Comparison of ENCODE assay signal across 25 mouse cellular contexts in genomic region chr6:72275527-72275926, GRCm38 (mm10). TPM values are rescaled to one million over a fixed set of nuclear protein-coding genes. Genes with fewer than 3 reads are reported as not detected.
DNase-seq lines count a peak whose midpoint lies in the region; ATAC-seq and TF ChIP-seq lines count a peak whose summit lies in the region.
"Had no signal": no experiment of that assay in that cellular context is flagged by ENCODE, and none has a peak within 500 bp of the region (broad histone marks: within the 10 kb centered on the region; RNA-seq: fewer than 3 reads in every experiment).

No protein-coding gene starts in this region.

- no peak overlapping the region for H3K4me3 ChIP-seq in gastrocnemius, adult 2 months
- H3K4me3 ChIP-seq in liver, embryonic 12.5 days = no peak overlapping the region
- H3K4me3 ChIP-seq in liver, postnatal 0 days (ENCODE audit: low read depth, low read length) = no peak overlapping the region
- no peak overlapping the region for H3K4me3 ChIP-seq in midbrain, embryonic 10.5 days
- H3K4me3 ChIP-seq: embryonic facial prominence, embryonic 13.5 days; forebrain, embryonic 12.5 days; heart, embryonic 13.5 days; hindbrain, embryonic 10.5 days; hindbrain, embryonic 15.5 days had no signal

- H3K4me1 ChIP-seq in liver, embryonic 12.5 days = peaks cover 90% of the 10 kb centered on the region
- peaks cover 74% of the 10 kb centered on the region for H3K4me1 ChIP-seq in liver, postnatal 0 days (ENCODE audit: insufficient read depth)
- H3K4me1 ChIP-seq in midbrain, embryonic 10.5 days = 0 out of 2 replicates have a peak, but pooled peaks cover 3% of the 10 kb centered on the region
- H3K4me1 ChIP-seq: embryonic facial prominence, embryonic 13.5 days; forebrain, embryonic 12.5 days; hindbrain, embryonic 15.5 days had no signal

- H3K9ac ChIP-seq in liver, embryonic 12.5 days = no peak overlapping the region
- H3K9ac ChIP-seq in liver, postnatal 0 days (replicated peaks) = no peak overlapping the region
- H3K9ac ChIP-seq: embryonic facial prominence, embryonic 13.5 days; forebrain, embryonic 12.5 days; heart, embryonic 13.5 days; hindbrain, embryonic 15.5 days had no signal

- intact Hi-C loops in gastrocnemius, adult 2 months (cut with DNase I) = no loop called here

- peak overlapping the region; percentile 89 for H3K27ac ChIP-seq in gastrocnemius, adult 2 months
- H3K27ac ChIP-seq in liver, embryonic 12.5 days = peak overlapping the region; percentile 56; the same call in 1 of the 2 replicates
- no peak overlapping the region for H3K27ac ChIP-seq in liver, postnatal 0 days (ENCODE audit: low read depth)
- H3K27ac ChIP-seq in midbrain, embryonic 10.5 days (replicated peaks) = no peak overlapping the region
- H3K27ac ChIP-seq: embryonic facial prominence, embryonic 13.5 days; forebrain, embryonic 12.5 days; hindbrain, embryonic 10.5 days; hindbrain, embryonic 15.5 days had no signal

- no peaks in the 10 kb centered on the region for H3K36me3 ChIP-seq in liver, embryonic 12.5 days
- no peaks in the 10 kb centered on the region for H3K36me3 ChIP-seq in liver, postnatal 0 days (replicated peaks; ENCODE audit: insufficient read depth, low read length)
- no peaks in the 10 kb centered on the region for H3K36me3 ChIP-seq in midbrain, embryonic 10.5 days
- H3K36me3 ChIP-seq: embryonic facial prominence, embryonic 13.5 days; forebrain, embryonic 12.5 days; heart, embryonic 13.5 days; hindbrain, embryonic 10.5 days; hindbrain, embryonic 15.5 days had no signal

- 31% methylated on average over 4 of the region's 4 CpGs for WGBS in liver, embryonic 12.5 days (ENCODE audit: insufficient replicate concordance)
- WGBS in liver, postnatal 0 days (ENCODE audit: insufficient replicate concordance) = 38% methylated on average over 4 of the region's 4 CpGs
- 88% methylated on average over 4 of the region's 4 CpGs for WGBS in midbrain, embryonic 10.5 days

- ATAC-seq in liver, embryonic 12.5 days = no peak
- no peak for ATAC-seq in liver, postnatal 0 days
- ATAC-seq in megakaryocyte progenitor cell, adult 5-6 weeks (replicated peaks; ENCODE audit: poor library complexity) = peak; percentile 51
- ATAC-seq: forebrain, embryonic 16.5 days; inflammation-experienced regulatory T-cells, adult 6 months had no signal

- no peaks in the 10 kb centered on the region for H3K9me3 ChIP-seq in liver, embryonic 12.5 days (replicated peaks)
- no peaks in the 10 kb centered on the region for H3K9me3 ChIP-seq in liver, postnatal 0 days (ENCODE audit: low read length)
- H3K9me3 ChIP-seq in midbrain, embryonic 10.5 days (replicated peaks) = no peaks in the 10 kb centered on the region
- H3K9me3 ChIP-seq: forebrain, embryonic 12.5 days; heart, embryonic 13.5 days; hindbrain, embryonic 15.5 days had no signal

- TF ChIP-seq EP300 in liver, postnatal 0 days (IDR thresholded peaks at IDR 0.05; ENCODE audit: low read depth) = no peak

- TF ChIP-seq CTCF in gastrocnemius, adult 2 months (IDR thresholded peaks at IDR 0.05) = no peak
- TF ChIP-seq CTCF in liver, postnatal 0 days (IDR thresholded peaks at IDR 0.05; ENCODE audit: low read depth) = no peak

- DNase-seq in gastrocnemius, adult 2 months = no peak
- DNase-seq in gastrocnemius, postnatal 4 days (ENCODE audit: low spot score in 2 of 2) = no peak
- DNase-seq in liver, postnatal 0 days = no peak
- DNase-seq in thymus, postnatal 0 days (ENCODE audit: low spot score) = peak; percentile 8
- no peak for DNase-seq in thymus, adult 18-20 months
- DNase-seq in midbrain, embryonic 10.5 days (ENCODE audit: low spot score) = no peak
- DNase-seq: adrenal gland, postnatal 10 days; cerebellum, adult 11-12 months; cerebellum, adult 9-10 months; gastrocnemius, postnatal 14 days; heart, adult 18-20 months; heart, postnatal 10 days had no signal

- 0 out of 2 replicates have a peak, but pooled peaks cover 6% of the 10 kb centered on the region for H3K27me3 ChIP-seq in liver, embryonic 12.5 days (replicated peaks)
- H3K27me3 ChIP-seq in liver, postnatal 0 days (ENCODE audit: insufficient read depth, low read length) = no peaks in the 10 kb centered on the region
- no peaks in the 10 kb centered on the region for H3K27me3 ChIP-seq in midbrain, embryonic 10.5 days (ENCODE audit: low read depth, poor library complexity, severe bottlenecking)
- H3K27me3 ChIP-seq: embryonic facial prominence, embryonic 13.5 days; forebrain, embryonic 12.5 days; heart, embryonic 13.5 days; hindbrain, embryonic 15.5 days had no signal

- H3K4me2 ChIP-seq in liver, embryonic 12.5 days = no peak overlapping the region
- H3K4me2 ChIP-seq in liver, postnatal 0 days (ENCODE audit: low read depth, low read length) = no peak overlapping the region
- H3K4me2 ChIP-seq: embryonic facial prominence, embryonic 13.5 days; forebrain, embryonic 12.5 days; heart, embryonic 13.5 days; hindbrain, embryonic 15.5 days had no signal

RNA-seq across cellular contexts. Expression of gene Sftpb, which starts 28.9 kb away (rescaled TPM):
- not detected for total RNA-seq in gastrocnemius, adult 2 months (2021)
- under 1 TPM in 1 of 2 experiments, not detected in 1; 0.42 TPM for total RNA-seq in gastrocnemius, postnatal 4 days (2021)
- not detected in 2 replicates for polyA plus RNA-seq in liver, embryonic 12.5 days (2016; fragmentation: Nextera tagmentation; extraction: Ambion mirVana)
- polyA plus RNA-seq in liver, postnatal 0 days (2015; fragmentation: Nextera tagmentation; extraction: Ambion mirVana) = 0.16 and 0.20 TPM in 2 replicates
- 0.21 TPM in 1 of 2 replicates, not detected in the other for polyA plus RNA-seq in thymus, postnatal 0 days (2015; fragmentation: Nextera tagmentation; extraction: Ambion mirVana)
- total RNA-seq in megakaryocyte progenitor cell, adult 5-6 weeks (2015) = not detected in 2 replicates
- not detected in 2 replicates for total RNA-seq in megakaryocyte progenitor cell, adult 5-6 weeks (2017)
- not detected in 2 replicates for polyA plus RNA-seq in midbrain, embryonic 10.5 days (2016; fragmentation: Nextera tagmentation; extraction: Ambion mirVana)
- total RNA-seq: adrenal gland, postnatal 4 days; gastrocnemius, postnatal 14 days; heart, adult 18-20 months; heart, postnatal 10 days; MEL had no signal
- polyA plus RNA-seq: C2C12; forebrain, embryonic 12.5 days; frontal cortex, adult 2 months; hindbrain, embryonic 10.5 days; inflammation-experienced regulatory T-cells, adult 6 months had no signal

RNA-seq across cellular contexts. Expression of gene Atoh8, which starts 40.1 kb away (rescaled TPM):
- total RNA-seq in gastrocnemius, adult 2 months (2021) = 1 to 10 TPM; 3.3 to 9.2 TPM
- total RNA-seq in gastrocnemius, postnatal 4 days (2021) = 10 to 100 TPM in 1 of 2 experiments, 1 to 10 TPM in 1; 8.8 to 10.7 TPM
- 2.0 and 2.1 TPM in 2 replicates for polyA plus RNA-seq in liver, embryonic 12.5 days (2016; fragmentation: Nextera tagmentation; extraction: Ambion mirVana)
- 0.96 and 1.3 TPM in 2 replicates for polyA plus RNA-seq in liver, postnatal 0 days (2015; fragmentation: Nextera tagmentation; extraction: Ambion mirVana)
- 2.1 and 3.9 TPM in 2 replicates for polyA plus RNA-seq in thymus, postnatal 0 days (2015; fragmentation: Nextera tagmentation; extraction: Ambion mirVana)
- not detected in 2 replicates for total RNA-seq in megakaryocyte progenitor cell, adult 5-6 weeks (2015)
- total RNA-seq in megakaryocyte progenitor cell, adult 5-6 weeks (2017) = not detected in 2 replicates
- polyA plus RNA-seq in midbrain, embryonic 10.5 days (2016; fragmentation: Nextera tagmentation; extraction: Ambion mirVana) = 9.2 and 11.2 TPM in 2 replicates
- total RNA-seq: MEL had no signal
- polyA plus RNA-seq: inflammation-experienced regulatory T-cells, adult 6 months had no signal

Comparison
In these comparisons a context has a peak if more than half of its experiments do, and no peak if none do; other contexts are left out.
1. H3K27ac ChIP-seq: peak in gastrocnemius, adult 2 months (single experiment) and liver, embryonic 12.5 days (single experiment); none in liver, postnatal 0 days (single experiment) and midbrain, embryonic 10.5 days (single experiment).